Mouse (Mus musculus): ENCODE measurements around the gene Hk1. TPM values are rescaled to one million over a fixed set of nuclear protein-coding genes. Genes with fewer than 3 reads are reported as not detected.
"Not testable (repeated sequence)": the region's sequence is repeated elsewhere in the genome, so short reads cannot be mapped to it uniquely, and the experiment has no call there.

Gene Hk1
- polyA plus RNA-seq, 1 experiment: 61.3 TPM

DNA sequence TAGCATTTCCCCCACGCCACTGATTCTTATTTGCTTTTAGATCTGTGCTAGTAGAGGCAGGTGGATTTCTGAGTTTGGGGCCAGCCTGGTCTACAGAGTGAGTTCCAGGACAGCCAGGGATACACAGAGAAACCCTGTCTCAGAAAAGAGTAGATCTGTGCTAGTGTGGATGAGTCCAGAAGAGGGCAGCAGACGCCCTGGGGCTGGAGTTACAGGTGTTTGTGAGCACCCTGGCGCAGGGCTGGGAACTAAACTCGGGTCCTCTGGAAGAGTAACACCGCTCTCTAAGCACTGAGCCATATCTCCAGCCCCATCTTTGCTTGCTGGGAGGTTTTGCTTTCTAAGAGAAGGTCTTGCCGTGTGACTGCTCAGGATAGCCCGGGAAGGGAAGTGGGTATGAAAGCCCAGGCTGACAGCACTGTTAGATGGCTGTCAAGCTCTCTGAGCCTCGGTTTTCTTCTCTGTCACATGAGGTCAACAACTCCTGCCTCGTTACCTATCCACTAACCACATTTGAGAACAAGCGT, 50.8 kb downstream of the Hk1 start:
- Histone ChIP-seq H3K4me3 (ENCODE audit: low read depth, low read length) (no peak overlapping the region), H3K9me3 (replicated peaks; ENCODE audit: control insufficient read depth, insufficient read depth, low read length, poor library complexity, severe bottlenecking) (no peaks in the 10 kb centered on the region), H3K27me3 (ENCODE audit: control insufficient read depth, insufficient read depth, low read length, poor library complexity, severe bottlenecking) (no peaks in the 10 kb centered on the region), H3K27ac (ENCODE audit: insufficient read depth, low read length) (peak overlapping the region; percentile 17; the same call in 1 of the 2 replicates), H3K36me3 (ENCODE audit: control insufficient read depth, insufficient read depth, low read length, poor library complexity, severe bottlenecking) (no peaks in the 10 kb centered on the region), H3K9ac (ENCODE audit: low read depth, poor library complexity, severe bottlenecking) (no peak overlapping the region), H3K4me1 (ENCODE audit: control insufficient read depth, insufficient read depth, low read length) (peaks cover 14% of the 10 kb centered on the region)
- TF ChIP-seq EP300 (IDR thresholded peaks at IDR 0.05; ENCODE audit: insufficient read depth, low read depth, low read length): no peak
- peak; percentile 51 for TF ChIP-seq CTCF (IDR thresholded peaks at IDR 0.05; ENCODE audit: low read depth, low read length)
- TF ChIP-seq POLR2A (IDR thresholded peaks at IDR 0.05; ENCODE audit: insufficient read depth, low read length): no peak

- no peak overlapping the region for H3K4me3 ChIP-seq (ENCODE audit: low read depth, low read length)
- H3K9me3 ChIP-seq (replicated peaks; ENCODE audit: control insufficient read depth, insufficient read depth, low read length, poor library complexity, severe bottlenecking): no peaks in the 10 kb centered on the region
- no peak for TF ChIP-seq EP300 (IDR thresholded peaks at IDR 0.05; ENCODE audit: insufficient read depth, low read depth, low read length)
- H3K4me1 ChIP-seq (ENCODE audit: control insufficient read depth, insufficient read depth, low read length): peaks cover 14% of the 10 kb centered on the region
- H3K27me3 ChIP-seq (ENCODE audit: control insufficient read depth, insufficient read depth, low read length, poor library complexity, severe bottlenecking): no peaks in the 10 kb centered on the region
- no peak overlapping the region for H3K9ac ChIP-seq (ENCODE audit: low read depth, poor library complexity, severe bottlenecking)
- H3K27ac ChIP-seq (ENCODE audit: insufficient read depth, low read length): no peak overlapping the region
- H3K36me3 ChIP-seq (ENCODE audit: control insufficient read depth, insufficient read depth, low read length, poor library complexity, severe bottlenecking): no peaks in the 10 kb centered on the region
These were observed 52.0 kb downstream of the Hk1 start for GRCm38 (mm10) chr10:62327572-62328317.

DNA sequence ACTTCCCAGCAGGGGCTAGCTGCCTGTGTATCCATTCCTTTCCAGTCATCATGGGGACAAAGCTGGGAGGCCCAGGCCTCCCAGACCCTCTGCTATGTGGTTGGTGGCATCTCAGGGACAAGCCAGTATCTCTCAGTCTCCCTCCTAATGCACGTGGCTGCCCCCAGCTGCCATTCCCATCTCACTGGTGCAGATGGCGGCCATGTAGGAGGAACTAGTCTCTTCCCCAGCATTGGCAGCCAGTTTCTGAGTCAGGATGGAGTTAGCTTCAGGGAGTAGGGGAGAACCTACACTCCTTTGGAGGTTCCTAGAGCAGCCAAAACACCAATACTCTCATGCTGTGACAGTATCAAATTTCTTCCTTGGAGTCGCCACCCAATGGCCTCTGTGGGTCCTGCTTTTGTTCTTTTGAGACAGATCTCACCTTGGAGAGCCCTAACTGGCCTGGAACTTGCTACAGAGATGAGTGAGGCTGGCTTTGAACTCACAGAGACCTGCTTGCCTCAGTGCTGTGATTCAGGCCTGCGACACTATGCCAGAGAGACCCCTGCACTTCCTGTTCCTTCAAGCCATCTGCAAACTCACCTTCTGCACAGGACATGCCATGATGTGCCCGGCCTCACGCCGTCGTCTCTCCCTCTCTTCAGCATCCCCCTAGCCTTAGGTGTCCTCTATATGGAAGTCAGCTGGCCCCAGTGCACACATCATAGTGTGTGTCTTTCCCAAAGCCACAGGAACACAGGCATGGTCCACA, 52.7 kb downstream of the Hk1 start:
- Histone ChIP-seq H3K27me3 (ENCODE audit: control insufficient read depth, insufficient read depth, low read length, poor library complexity, severe bottlenecking) (no peaks in the 10 kb centered on the region), H3K9me3 (replicated peaks; ENCODE audit: control insufficient read depth, insufficient read depth, low read length, poor library complexity, severe bottlenecking) (no peaks in the 10 kb centered on the region), H3K27ac (ENCODE audit: insufficient read depth, low read length) (peak overlapping the region; percentile 16; the same call in 1 of the 2 replicates), H3K4me3 (ENCODE audit: low read depth, low read length) (no peak overlapping the region), H3K9ac (ENCODE audit: low read depth, poor library complexity, severe bottlenecking) (no peak overlapping the region), H3K4me1 (ENCODE audit: control insufficient read depth, insufficient read depth, low read length) (peaks cover 14% of the 10 kb centered on the region), H3K36me3 (ENCODE audit: control insufficient read depth, insufficient read depth, low read length, poor library complexity, severe bottlenecking) (no peaks in the 10 kb centered on the region)
- no peak for TF ChIP-seq CTCF (IDR thresholded peaks at IDR 0.05; ENCODE audit: low read depth, low read length)

GRCm38 (mm10) chr10:62326002-62326401, 53.7 kb downstream of the Hk1 start:
- H3K36me3 ChIP-seq (ENCODE audit: control insufficient read depth, insufficient read depth, low read length, poor library complexity, severe bottlenecking): no peaks in the 10 kb centered on the region
- no peak overlapping the region for H3K9ac ChIP-seq (ENCODE audit: low read depth, poor library complexity, severe bottlenecking)
- H3K27me3 ChIP-seq (ENCODE audit: control insufficient read depth, insufficient read depth, low read length, poor library complexity, severe bottlenecking): no peaks in the 10 kb centered on the region
- peaks cover 10% of the 10 kb centered on the region for H3K4me1 ChIP-seq (ENCODE audit: control insufficient read depth, insufficient read depth, low read length)
- H3K27ac ChIP-seq (ENCODE audit: insufficient read depth, low read length): no peak overlapping the region
- no peak overlapping the region for H3K4me3 ChIP-seq (ENCODE audit: low read depth, low read length)
- no peaks in the 10 kb centered on the region for H3K9me3 ChIP-seq (replicated peaks; ENCODE audit: control insufficient read depth, insufficient read depth, low read length, poor library complexity, severe bottlenecking)
- no peak for TF ChIP-seq CTCF (IDR thresholded peaks at IDR 0.05; ENCODE audit: low read depth, low read length)
- TF ChIP-seq EP300 (IDR thresholded peaks at IDR 0.05; ENCODE audit: insufficient read depth, low read depth, low read length): no peak
- no peak for TF ChIP-seq POLR2A (IDR thresholded peaks at IDR 0.05; ENCODE audit: insufficient read depth, low read length)

GRCm38 (mm10) chr10:62322821-62323220, 56.9 kb downstream of the Hk1 start:
- H3K9me3 ChIP-seq (replicated peaks; ENCODE audit: control insufficient read depth, insufficient read depth, low read length, poor library complexity, severe bottlenecking); H3K4me3 ChIP-seq (ENCODE audit: low read depth, low read length); H3K27me3 ChIP-seq (ENCODE audit: control insufficient read depth, insufficient read depth, low read length, poor library complexity, severe bottlenecking); H3K36me3 ChIP-seq (ENCODE audit: control insufficient read depth, insufficient read depth, low read length, poor library complexity, severe bottlenecking); H3K9ac ChIP-seq (ENCODE audit: low read depth, poor library complexity, severe bottlenecking); H3K4me1 ChIP-seq (ENCODE audit: control insufficient read depth, insufficient read depth, low read length); H3K27ac ChIP-seq (ENCODE audit: insufficient read depth, low read length): not testable (repeated sequence)

- Histone ChIP-seq H3K9me3 (replicated peaks; ENCODE audit: control insufficient read depth, insufficient read depth, low read length, poor library complexity, severe bottlenecking) (no peaks in the 10 kb centered on the region), H3K4me3 (ENCODE audit: low read depth, low read length) (no peak overlapping the region)
- TF ChIP-seq CTCF (IDR thresholded peaks at IDR 0.05; ENCODE audit: low read depth, low read length) (no peak), POLR2A (IDR thresholded peaks at IDR 0.05; ENCODE audit: insufficient read depth, low read length) (no peak), EP300 (IDR thresholded peaks at IDR 0.05; ENCODE audit: insufficient read depth, low read depth, low read length) (no peak)
These were observed 58.3 kb downstream of the Hk1 start for GRCm38 (mm10) chr10:62321457-62321856.

More at GRCm38 (mm10) chr10:62321457-62321856, 58.3 kb downstream of the Hk1 start:
- Histone ChIP-seq H3K27me3 (ENCODE audit: control insufficient read depth, insufficient read depth, low read length, poor library complexity, severe bottlenecking) (no peaks in the 10 kb centered on the region), H3K36me3 (ENCODE audit: control insufficient read depth, insufficient read depth, low read length, poor library complexity, severe bottlenecking) (no peaks in the 10 kb centered on the region), H3K9ac (ENCODE audit: low read depth, poor library complexity, severe bottlenecking) (no peak overlapping the region), H3K4me1 (ENCODE audit: control insufficient read depth, insufficient read depth, low read length) (peaks cover 2% of the 10 kb centered on the region), H3K27ac (ENCODE audit: insufficient read depth, low read length) (no peak overlapping the region)

Measured in ES-Bruce4 (cell line).